Mouse (Mus musculus) hindbrain, postnatal 0 days (tissue): Measurements from ENCODE around the gene Gpr183. TPM values are rescaled to one million over a fixed set of nuclear protein-coding genes. Genes with fewer than 3 reads are reported as not detected.

Experiments used
- ATAC-seq: fragments of 200-750 bp; cut with Nextera tagmentation; 2 replicates; pipeline ENCODE4 v1.8.0; 2017; ENCODE audit warnings: mild to moderate bottlenecking, moderate TSS enrichment, moderate library complexity
- DNase-seq: peaks from one replicate; pipeline ENCODE4 v3.0.0-alpha.2; 2015; ENCODE audit warnings: low spot score
- H3K27ac ChIP-seq: fragments of 300-500 bp; sonication (generic); 2 replicates; pipeline ENCODE4 v1.5.1; 2014; ENCODE audit warnings: mild to moderate bottlenecking
- H3K27me3 ChIP-seq: fragments of 300-500 bp; sonication (generic); 2 replicates; pipeline ENCODE4 v1.6.1; 2014; ENCODE audit warnings: low read length, mixed read lengths; ENCODE audit not compliant: insufficient read depth
- H3K36me3 ChIP-seq: fragments of 300-500 bp; sonication (generic); 2 replicates; pipeline ENCODE4 v1.6.1; 2014; ENCODE audit warnings: low read length, mixed read lengths; ENCODE audit not compliant: insufficient read depth
- H3K4me1 ChIP-seq: fragments of 300-500 bp; sonication (generic); 2 replicates; pipeline ENCODE4 v1.6.1; 2014; ENCODE audit warnings: antibody characterized with exemption, low read length, mixed read lengths; ENCODE audit not compliant: insufficient read depth
- H3K4me2 ChIP-seq: fragments of 300-500 bp; sonication (generic); 2 replicates; pipeline ENCODE4 v1.6.1; 2014; ENCODE audit warnings: low read depth, mild to moderate bottlenecking, low read length, moderate library complexity, mixed read lengths
- H3K4me3 ChIP-seq: fragments of 300-500 bp; sonication (generic); 2 replicates; pipeline ENCODE4 v1.5.1; 2014; ENCODE audit warnings: low read length
- H3K9ac ChIP-seq: fragments of 300-500 bp; sonication (generic); replicated peaks from 2 replicates; pipeline ENCODE4 v1.6.1; 2014; ENCODE audit warnings: mild to moderate bottlenecking, low read length, moderate library complexity, mixed read lengths
- H3K9me3 ChIP-seq: fragments of 300-500 bp; sonication (generic); 2 replicates; pipeline ENCODE4 v1.6.1; 2016; ENCODE audit warnings: low read length, mixed read lengths
- CTCF ChIP-seq: IDR thresholded peaks from 2 replicates; pipeline ENCODE4 v1.5.1; 2016; ENCODE audit warnings: antibody characterized with exemption, control low read depth, low read depth
- WGBS: fragments of 180-500 bp; shearing (Covaris S2); extraction: QIAGEN DNeasy Blood & Tissue Kit; methylation state at CpG from one replicate; pipeline ENCODE4 v1.1.7; 2014; 5-methylcytosine and 5-hydroxymethylcytosine counted together
- polyA plus RNA-seq: library from polyadenylated mRNA; unstranded; fragments of >200 nt; fragmentation: Nextera tagmentation; extraction: Ambion mirVana; gene quantifications from 2 replicates; pipeline ENCODE4 v1.2.1, GENCODE M21; 2015
- total RNA-seq: library from RNA; depleted of rRNA; stranded (reverse); fragments of >200 nt; gene quantifications from 2 replicates; pipeline ENCODE4 v1.2.3, GENCODE M21; 2014

The Gpr183 gene
- total and polyA plus RNA-seq, 2 experiments from 2014 or later, result 0.56 to 1.3 TPM

- no peak overlapping the region for H3K4me3 ChIP-seq
- no peak overlapping the region for H3K27ac ChIP-seq
- DNase-seq, result no peak
- H3K4me1 ChIP-seq, result no peaks in the 10 kb centered on the region
- no peak overlapping the region for H3K9ac ChIP-seq
- WGBS, result 90% methylated on average over 1 of the region's 1 CpGs
- no peaks in the 10 kb centered on the region for H3K27me3 ChIP-seq
- H3K36me3 ChIP-seq, result no peaks in the 10 kb centered on the region
- no peak for ATAC-seq
- H3K4me2 ChIP-seq, result no peak overlapping the region
- H3K9me3 ChIP-seq, result no peaks in the 10 kb centered on the region
- TF ChIP-seq CTCF, result no peak
These were observed 16.5 kb upstream of the Gpr183 start for GRCm38 (mm10) chr14:121981531-121981930.

GRCm38 (mm10) chr14:121973114-121973513, 8.1 kb upstream of the Gpr183 start:
- no peak for TF ChIP-seq CTCF
- H3K4me2 ChIP-seq, result no peak overlapping the region
- no peaks in the 10 kb centered on the region for H3K27me3 ChIP-seq
- H3K9ac ChIP-seq, result no peak overlapping the region
- H3K4me1 ChIP-seq, result no peaks in the 10 kb centered on the region
- 89% methylated on average over 10 of the region's 10 CpGs for WGBS
- no peak overlapping the region for H3K4me3 ChIP-seq
- no peaks in the 10 kb centered on the region for H3K36me3 ChIP-seq
- no peak for ATAC-seq
- H3K9me3 ChIP-seq, result no peaks in the 10 kb centered on the region
- DNase-seq, result no peak
- H3K27ac ChIP-seq, result no peak overlapping the region

DNA sequence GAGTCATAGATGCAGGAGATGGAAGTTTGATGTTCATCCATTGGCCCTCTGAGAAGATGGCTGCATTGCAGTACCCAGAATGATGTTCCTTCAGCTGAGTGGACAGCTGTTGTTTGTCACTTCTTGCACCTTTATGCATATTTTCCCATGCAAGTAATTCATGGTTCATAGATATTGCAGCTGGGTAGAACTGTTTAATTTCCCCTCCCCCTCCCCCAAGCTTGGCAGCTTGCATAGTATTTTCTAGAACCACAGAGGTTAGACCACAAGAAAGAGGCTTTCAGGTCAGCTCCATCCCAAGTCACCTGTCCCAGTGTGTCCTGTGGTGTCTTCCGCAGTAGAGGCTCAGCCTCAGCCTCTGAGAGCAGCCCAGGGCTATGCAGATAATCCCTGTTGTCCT, 5.4 kb upstream of the Gpr183 start:
- H3K4me2 ChIP-seq, result no peak overlapping the region
- H3K4me3 ChIP-seq, result no peak overlapping the region
- TF ChIP-seq CTCF, result no peak
- no peak for DNase-seq
- no peak for ATAC-seq
- no peaks in the 10 kb centered on the region for H3K36me3 ChIP-seq
- no peaks in the 10 kb centered on the region for H3K27me3 ChIP-seq
- WGBS, result 93% methylated on average over 1 of the region's 1 CpGs
- no peaks in the 10 kb centered on the region for H3K4me1 ChIP-seq
- no peaks in the 10 kb centered on the region for H3K9me3 ChIP-seq
- no peak overlapping the region for H3K27ac ChIP-seq
- H3K9ac ChIP-seq, result no peak overlapping the region

DNA sequence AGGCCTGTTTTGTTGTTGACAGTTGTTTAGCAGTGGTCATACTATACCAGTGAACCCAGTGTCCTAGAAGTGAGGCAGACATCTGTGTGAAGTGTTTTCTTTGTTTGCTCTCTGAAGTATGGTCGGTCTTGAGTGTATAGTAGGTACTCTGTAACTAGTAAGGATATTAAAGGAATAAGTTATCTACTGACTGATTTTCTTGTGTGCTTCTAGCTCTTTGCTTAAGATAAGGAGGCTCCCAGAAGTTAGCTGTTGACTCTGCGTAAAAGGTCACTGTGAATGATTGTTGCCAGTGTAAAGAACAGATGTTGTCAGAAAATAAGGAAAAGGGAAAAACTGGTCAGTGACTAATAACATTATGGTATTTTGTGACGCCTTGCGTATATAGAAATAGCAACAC, 2.1 kb upstream of the Gpr183 start:
- no peak overlapping the region for H3K9ac ChIP-seq
- no peak overlapping the region for H3K27ac ChIP-seq
- H3K27me3 ChIP-seq, result no peaks in the 10 kb centered on the region
- DNase-seq (no peak), ATAC-seq (no peak)
- WGBS, result 90% methylated on average over 4 of the region's 4 CpGs
- no peaks in the 10 kb centered on the region for H3K9me3 ChIP-seq
- no peak overlapping the region for H3K4me3 ChIP-seq
- no peaks in the 10 kb centered on the region for H3K4me1 ChIP-seq
- H3K4me2 ChIP-seq, result no peak overlapping the region
- H3K36me3 ChIP-seq, result no peaks in the 10 kb centered on the region
- no peak for TF ChIP-seq CTCF

DNA sequence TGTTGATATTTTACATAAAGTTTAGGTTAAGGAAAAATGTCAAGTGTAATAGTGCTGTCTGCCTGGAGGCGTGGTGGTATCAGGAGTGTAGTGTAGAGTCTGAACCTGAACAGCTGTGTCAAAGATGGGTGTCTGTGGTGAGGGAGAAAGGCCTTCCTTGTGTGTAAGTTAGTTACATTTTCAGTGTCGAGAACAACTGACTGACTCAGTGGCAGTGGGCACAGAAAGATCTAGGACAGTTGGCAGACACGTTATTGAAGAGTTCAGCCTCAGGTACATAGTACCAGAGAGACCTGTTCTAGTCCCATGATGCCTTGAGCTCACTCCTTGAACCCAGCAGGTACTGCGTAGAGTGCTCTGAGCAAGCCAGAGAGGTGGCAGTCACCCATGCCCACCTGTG, 466 bp upstream of the Gpr183 start:
- Histone ChIP-seq H3K9me3 (no peaks in the 10 kb centered on the region), H3K36me3 (no peaks in the 10 kb centered on the region), H3K27ac (no peak overlapping the region), H3K4me2 (no peak overlapping the region), H3K27me3 (no peaks in the 10 kb centered on the region), H3K4me3 (no peak overlapping the region), H3K4me1 (no peaks in the 10 kb centered on the region), H3K9ac (no peak overlapping the region)
- ATAC-seq (no peak), DNase-seq (no peak)
- WGBS, result 87% methylated on average over 4 of the region's 4 CpGs
- TF ChIP-seq CTCF, result no peak

DNA sequence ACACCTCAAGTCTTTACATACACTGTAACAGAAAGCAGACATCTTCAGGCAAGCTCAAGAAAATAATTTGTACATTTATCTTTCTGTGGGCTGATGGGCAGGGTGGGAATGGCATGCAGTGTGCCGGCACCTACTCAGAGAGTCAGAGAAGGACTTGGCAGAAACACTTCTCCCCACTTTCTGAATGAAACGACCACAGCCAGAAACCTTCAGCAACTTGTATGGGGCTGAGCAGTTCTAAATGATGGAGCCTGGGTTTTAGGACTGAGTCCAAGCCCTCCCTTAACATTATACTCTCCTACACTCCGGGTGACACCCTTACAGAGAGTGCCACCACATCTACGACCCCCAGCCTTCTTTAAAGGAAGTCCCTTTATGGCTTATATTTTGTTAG, 1.1 kb downstream of the Gpr183 start:
- no peak for ATAC-seq
- Histone ChIP-seq H3K4me3 (no peak overlapping the region), H3K27ac (peak overlapping the region; percentile 48; the same call in 1 of the 2 replicates), H3K4me1 (no peaks in the 10 kb centered on the region), H3K9me3 (no peaks in the 10 kb centered on the region), H3K9ac (no peak overlapping the region), H3K4me2 (peak overlapping the region; percentile 28; the same call in 1 of the 2 replicates), H3K27me3 (no peaks in the 10 kb centered on the region), H3K36me3 (no peaks in the 10 kb centered on the region)
- no peak for TF ChIP-seq CTCF
- no peak for DNase-seq
- 46% methylated on average over 4 of the region's 4 CpGs for WGBS

GRCm38 (mm10) chr14:121963251-121963941, 1.6 kb downstream of the Gpr183 start:
- Histone ChIP-seq H3K4me1 (no peaks in the 10 kb centered on the region), H3K27me3 (no peaks in the 10 kb centered on the region), H3K4me2 (peak overlapping the region; percentile 28; the same call in 1 of the 2 replicates), H3K36me3 (no peaks in the 10 kb centered on the region), H3K9ac (no peak overlapping the region), H3K27ac (peak overlapping the region; percentile 48; the same call in 1 of the 2 replicates), H3K4me3 (no peak overlapping the region), H3K9me3 (no peaks in the 10 kb centered on the region)
- ATAC-seq, result no peak
- 63% methylated on average over 9 of the region's 9 CpGs for WGBS
- peak; percentile 45 for DNase-seq
- TF ChIP-seq CTCF, result no peak
